Mouse (Mus musculus): Measurements from ENCODE around the gene Ptk6. TPM values are rescaled to one million over a fixed set of nuclear protein-coding genes. Genes with fewer than 3 reads are reported as not detected.
A peak's percentile ranks its signal among the peaks of the same experiment; 100 is the strongest.
"Not testable (repeated sequence)": the region's sequence is repeated elsewhere in the genome, so short reads cannot be mapped to it uniquely, and the experiment has no call there.

Ptk6 gene
- polyA plus RNA-seq, 1 experiment from 2014 or later, result not detected

DNA sequence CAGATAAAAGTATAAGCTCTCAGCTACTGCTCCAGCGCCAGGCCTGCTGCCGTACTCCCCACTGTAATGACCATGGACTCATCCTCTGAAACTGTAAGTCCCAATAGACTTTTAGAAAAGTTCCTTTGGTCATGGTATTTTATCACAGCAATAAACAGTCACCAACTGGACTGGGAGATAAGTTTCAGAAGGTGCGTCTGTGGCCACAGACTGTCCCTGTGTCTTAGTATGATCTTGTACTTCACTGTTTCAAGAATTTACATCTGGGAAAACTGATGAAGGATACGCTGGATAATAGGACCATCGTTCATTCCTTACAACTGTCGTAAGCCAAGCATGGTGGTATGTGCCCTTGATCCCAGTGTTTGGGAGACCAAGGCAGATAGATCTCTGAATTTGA is 13.4 kb upstream of the Ptk6 start:
- 94% methylated on average over 6 of the region's 6 CpGs for WGBS
- H3K9ac ChIP-seq, result no peak overlapping the region
- peaks cover 31% of the 10 kb centered on the region for H3K4me1 ChIP-seq (replicated peaks)
- H3K27me3 ChIP-seq, result peaks cover 52% of the 10 kb centered on the region
- H3K4me2 ChIP-seq, result no peak overlapping the region
- no peak for ATAC-seq (ENCODE audit: low FRiP score)
- no peak overlapping the region for H3K4me3 ChIP-seq
- H3K36me3 ChIP-seq, result no peaks in the 10 kb centered on the region
- H3K27ac ChIP-seq, result no peak overlapping the region
- no peaks in the 10 kb centered on the region for H3K9me3 ChIP-seq

DNA sequence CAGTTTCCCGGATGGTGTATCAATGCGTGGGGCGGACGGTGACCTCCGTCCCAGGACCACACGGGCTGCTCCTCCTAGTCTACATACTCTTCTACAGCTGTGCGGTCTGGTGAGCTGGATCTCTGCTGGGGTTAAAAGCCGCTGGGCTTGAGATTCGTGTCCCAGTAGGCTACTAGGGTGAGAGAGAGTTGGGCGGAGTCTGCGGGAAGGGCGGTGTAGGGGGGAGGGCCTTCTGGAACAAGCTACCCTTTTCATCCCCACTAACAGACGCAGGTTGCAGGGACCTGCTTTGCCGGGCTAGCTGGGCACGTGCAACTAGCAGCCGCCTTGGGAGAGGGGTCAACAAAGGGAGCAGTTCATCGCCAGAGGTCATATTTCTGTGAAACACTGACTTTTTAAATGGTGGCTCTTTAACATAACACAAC is 10.4 kb upstream of the Ptk6 start, which contains the start of gene Srms:
Gene Srms (minus strand): TSS at position 165 of the 425 bp plus-strand sequence.
- no peak within 1 kb of the TSS for H3K27ac ChIP-seq
- peak within 1 kb of the TSS; percentile 56 for H3K4me2 ChIP-seq
- no peaks in the 10 kb centered on the region for H3K9me3 ChIP-seq
- WGBS, result under 1% methylated on average over 17 of the region's 17 CpGs
- peak within 1 kb of the TSS; percentile 59 for H3K9ac ChIP-seq
- H3K4me1 ChIP-seq (replicated peaks), result peaks cover 15% of the 10 kb centered on the region
- ATAC-seq (ENCODE audit: low FRiP score), result no peak
- H3K4me3 ChIP-seq, result peak within 1 kb of the TSS; percentile 29
- peaks cover 56% of the 10 kb centered on the region for H3K27me3 ChIP-seq
- H3K36me3 ChIP-seq, result no peaks in the 10 kb centered on the region

DNA sequence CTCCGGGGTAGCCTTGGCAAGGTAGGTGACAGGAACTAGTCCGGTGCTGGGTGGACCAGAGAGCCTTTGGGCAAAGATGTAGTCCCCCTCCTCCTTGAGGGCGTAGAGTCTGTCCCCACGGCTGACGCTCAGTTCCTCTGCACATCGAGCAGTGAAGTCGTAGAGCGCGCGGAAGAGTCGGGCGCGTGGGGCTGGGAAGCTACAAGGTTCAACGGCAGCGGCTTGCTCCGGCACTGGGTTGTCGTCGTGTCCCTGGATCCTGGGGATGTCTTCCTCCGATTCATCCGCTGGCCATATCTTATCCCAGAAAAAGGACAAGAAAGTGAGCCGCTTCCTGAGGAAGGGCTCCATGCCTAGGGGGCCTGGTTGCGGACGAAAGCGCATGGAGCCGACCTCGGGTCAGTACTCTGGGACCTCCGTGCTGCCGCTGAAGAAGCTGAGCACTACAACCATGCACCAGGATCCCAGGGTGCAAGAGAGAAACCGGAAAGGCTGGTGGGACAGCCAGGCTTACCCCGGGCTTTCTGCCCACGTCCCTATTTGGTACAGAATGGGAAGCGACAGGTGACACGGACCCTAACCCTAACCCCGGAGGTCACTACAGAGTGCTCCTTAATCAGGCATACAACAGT is 9.9 kb upstream of the Ptk6 start:
- peak overlapping the region; percentile 29 for H3K4me3 ChIP-seq
- peak overlapping the region; percentile 59 for H3K9ac ChIP-seq
- H3K27me3 ChIP-seq, result peaks cover 56% of the 10 kb centered on the region
- no peak for ATAC-seq (ENCODE audit: low FRiP score)
- peak overlapping the region; percentile 56 for H3K4me2 ChIP-seq
- WGBS, result 4% methylated on average over 34 of the region's 34 CpGs
- no peaks in the 10 kb centered on the region for H3K9me3 ChIP-seq
- peaks cover 15% of the 10 kb centered on the region for H3K4me1 ChIP-seq (replicated peaks)
- H3K36me3 ChIP-seq, result no peaks in the 10 kb centered on the region
- H3K27ac ChIP-seq, result no peak overlapping the region

DNA sequence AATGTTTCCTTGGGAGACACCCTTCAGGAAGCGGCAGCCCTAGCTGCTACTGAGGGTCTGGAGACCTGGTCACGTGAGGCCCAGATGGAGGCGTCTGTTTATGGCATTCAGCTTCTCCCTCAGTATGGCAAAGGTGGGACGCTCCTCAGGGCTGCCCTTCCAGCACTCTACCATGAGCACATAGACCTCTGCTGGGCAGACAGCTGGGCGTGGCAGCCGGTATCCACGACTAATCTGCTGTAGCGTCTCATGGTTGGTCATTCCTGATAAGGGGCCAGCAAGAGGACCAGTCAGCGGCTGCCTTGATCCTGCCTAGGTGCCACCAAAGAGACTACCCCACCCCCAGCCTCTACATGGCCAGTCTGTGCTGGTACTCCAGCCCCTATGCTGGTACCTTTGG is 3.5 kb upstream of the Ptk6 start:
- Histone ChIP-seq H3K9ac (no peak overlapping the region), H3K36me3 (no peaks in the 10 kb centered on the region), H3K4me2 (no peak overlapping the region), H3K27ac (no peak overlapping the region), H3K9me3 (no peaks in the 10 kb centered on the region), H3K4me1 (replicated peaks) (no peaks in the 10 kb centered on the region), H3K4me3 (no peak overlapping the region), H3K27me3 (peaks cover 14% of the 10 kb centered on the region)
- 87% methylated on average over 9 of the region's 9 CpGs for WGBS
- ATAC-seq (ENCODE audit: low FRiP score), result no peak

DNA sequence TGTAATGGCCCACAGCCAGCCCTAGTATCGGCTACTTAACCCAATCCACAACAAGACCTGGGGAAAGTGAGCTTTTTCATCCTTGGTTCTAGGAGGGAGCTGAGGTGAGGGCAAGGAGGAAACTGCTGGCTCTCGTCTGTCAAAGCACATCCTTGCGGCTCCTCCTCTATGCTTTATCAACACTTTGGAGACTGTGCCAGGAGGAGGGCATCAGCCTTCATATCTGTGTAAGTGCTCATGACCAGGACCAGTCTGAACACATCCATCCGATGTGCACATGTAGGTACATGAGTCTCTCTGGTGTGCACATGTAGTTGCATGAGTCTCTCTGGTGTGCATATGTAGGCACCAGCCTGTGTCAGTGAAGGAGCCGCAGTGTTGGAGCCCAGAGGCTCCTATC is 3.1 kb upstream of the Ptk6 start:
- 93% methylated on average over 5 of the region's 5 CpGs for WGBS

DNA sequence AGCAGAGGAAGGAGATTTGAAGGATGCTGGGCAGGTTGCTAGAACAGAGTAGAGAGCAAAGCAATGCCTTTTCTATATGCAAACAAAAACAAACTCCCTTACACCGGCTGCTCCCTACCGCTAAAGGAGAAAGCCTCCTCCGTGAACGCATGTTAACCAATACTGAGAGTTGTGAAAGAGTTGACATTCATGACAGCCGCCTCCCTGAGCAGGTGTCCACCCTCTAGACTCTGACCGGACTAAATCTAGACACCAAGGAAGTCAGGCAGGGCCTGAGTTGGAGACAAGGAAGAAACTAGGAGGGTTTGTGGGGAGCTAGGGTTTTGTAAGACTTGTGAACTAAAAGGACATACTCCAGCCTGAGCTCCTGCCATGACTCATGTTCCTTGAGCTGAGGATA is 297 bp upstream of the Ptk6 start:
- H3K36me3 ChIP-seq, result no peaks in the 10 kb centered on the region
- H3K27me3 ChIP-seq, result 0 out of 2 replicates have a peak, but pooled peaks cover 4% of the 10 kb centered on the region
- H3K9me3 ChIP-seq, result no peaks in the 10 kb centered on the region
- H3K27ac ChIP-seq, result no peak overlapping the region
- no peak for ATAC-seq (ENCODE audit: low FRiP score)
- H3K4me1 ChIP-seq (replicated peaks), result no peaks in the 10 kb centered on the region
- 85% methylated on average over 6 of the region's 6 CpGs for WGBS
- H3K9ac ChIP-seq, result no peak overlapping the region
- H3K4me2 ChIP-seq, result no peak overlapping the region
- no peak overlapping the region for H3K4me3 ChIP-seq

More for the DNA sequence above, 3.1 kb upstream of the Ptk6 start:
- peaks cover 11% of the 10 kb centered on the region for H3K27me3 ChIP-seq
- no peak overlapping the region for H3K27ac ChIP-seq
- no peak for ATAC-seq (ENCODE audit: low FRiP score)
- H3K9ac ChIP-seq, result no peak overlapping the region
- no peaks in the 10 kb centered on the region for H3K36me3 ChIP-seq
- H3K9me3 ChIP-seq, result no peaks in the 10 kb centered on the region
- H3K4me3 ChIP-seq, result no peak overlapping the region
- no peaks in the 10 kb centered on the region for H3K4me1 ChIP-seq (replicated peaks)
- H3K4me2 ChIP-seq, result no peak overlapping the region

DNA sequence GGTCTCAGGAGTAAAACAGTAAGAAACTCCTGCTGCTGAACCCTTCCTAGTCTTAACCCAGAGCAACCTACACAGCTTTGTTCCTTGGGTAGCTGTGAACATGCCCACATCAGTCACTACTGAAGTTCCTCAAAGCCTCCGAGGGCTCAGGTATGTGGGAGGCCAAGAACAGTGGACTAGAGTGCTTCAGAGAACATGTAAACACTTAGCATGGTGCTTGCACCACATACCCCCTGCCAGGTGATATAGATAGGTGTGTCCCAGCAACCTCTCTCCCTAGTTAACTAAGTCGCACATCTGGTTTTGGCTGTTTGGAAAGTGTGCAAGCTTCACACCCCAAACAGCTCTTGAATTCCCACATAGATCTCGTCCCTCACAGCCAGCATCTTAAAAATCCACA is 983 bp downstream of the Ptk6 start:
- no peaks in the 10 kb centered on the region for H3K36me3 ChIP-seq
- H3K9me3 ChIP-seq, result no peaks in the 10 kb centered on the region
- H3K27ac ChIP-seq, result no peak overlapping the region
- no peaks in the 10 kb centered on the region for H3K4me1 ChIP-seq (replicated peaks)
- no peak for ATAC-seq (ENCODE audit: low FRiP score)
- no peak overlapping the region for H3K4me3 ChIP-seq
- 0 out of 2 replicates have a peak, but pooled peaks cover 4% of the 10 kb centered on the region for H3K27me3 ChIP-seq
- 85% methylated on average over 3 of the region's 3 CpGs for whole genome bisulfite sequencing
- H3K9ac ChIP-seq, result no peak overlapping the region
- no peak overlapping the region for H3K4me2 ChIP-seq

DNA sequence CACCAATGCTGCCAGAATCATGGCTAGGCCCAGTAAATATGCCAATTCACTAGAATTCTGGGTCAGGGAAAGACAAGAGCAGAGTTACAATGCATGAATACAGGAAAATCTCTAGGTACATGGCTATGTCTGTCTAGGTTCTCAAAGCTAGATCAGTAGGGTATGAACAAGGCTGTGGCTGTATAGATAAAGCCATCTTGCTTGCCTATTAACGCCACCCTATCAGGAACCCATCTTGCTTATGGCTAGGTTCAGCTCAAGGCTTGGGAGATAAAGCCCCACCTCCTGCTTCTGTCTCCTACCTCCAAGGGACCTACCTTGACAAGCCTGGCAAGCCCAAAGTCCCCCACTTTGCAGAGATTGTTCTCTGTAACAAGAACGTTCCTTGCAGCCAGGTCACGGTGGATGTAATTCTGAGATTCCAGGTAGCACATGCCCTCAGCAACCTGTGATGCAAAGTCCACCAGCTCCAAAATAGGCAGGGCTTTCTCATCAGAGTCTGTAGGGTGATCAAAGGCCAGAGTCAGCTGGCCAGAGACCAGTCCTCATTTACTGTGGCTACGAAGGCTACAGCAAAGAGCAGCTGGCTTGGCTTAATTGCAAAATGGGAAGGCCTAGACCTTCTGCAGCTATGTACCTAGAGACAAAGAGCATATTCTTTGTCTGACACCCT is 5.8 kb downstream of the Ptk6 start:
- H3K36me3 ChIP-seq, result no peaks in the 10 kb centered on the region
- ATAC-seq (ENCODE audit: low FRiP score), result no peak
- no peaks in the 10 kb centered on the region for H3K9me3 ChIP-seq
- 0 out of 2 replicates have a peak, but pooled peaks cover 4% of the 10 kb centered on the region for H3K27me3 ChIP-seq
- no peak overlapping the region for H3K4me3 ChIP-seq
- H3K4me1 ChIP-seq (replicated peaks), result no peaks in the 10 kb centered on the region
- no peak overlapping the region for H3K9ac ChIP-seq
- H3K4me2 ChIP-seq, result no peak overlapping the region
- WGBS, result 93% methylated on average over 4 of the region's 4 CpGs
- no peak overlapping the region for H3K27ac ChIP-seq

DNA sequence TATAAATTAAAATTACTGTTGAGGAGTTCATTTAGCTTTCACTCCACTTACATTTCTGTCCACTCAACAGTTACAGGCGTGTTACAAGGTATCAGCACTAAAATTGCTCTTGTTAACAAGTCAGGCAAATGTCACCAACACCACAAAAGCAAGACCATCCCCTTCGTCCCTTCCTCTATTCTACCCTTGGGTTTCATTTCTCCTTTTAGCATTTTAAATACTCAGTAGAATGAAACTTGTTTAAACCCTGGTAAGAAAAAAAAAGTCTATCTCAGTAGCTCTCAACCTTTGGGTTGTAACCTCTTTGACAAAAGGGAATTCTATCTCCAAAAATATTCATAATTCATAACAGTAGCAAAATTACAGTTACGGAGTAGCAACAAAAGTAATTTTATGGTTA is 9.5 kb downstream of the Ptk6 start:
- Histone ChIP-seq H3K4me3 (no peak overlapping the region), H3K9me3 (no peaks in the 10 kb centered on the region), H3K36me3 (peaks cover 13% of the 10 kb centered on the region), H3K9ac (no peak overlapping the region), H3K27ac (no peak overlapping the region), H3K4me1 (replicated peaks) (peaks cover 10% of the 10 kb centered on the region), H3K4me2 (no peak overlapping the region), H3K27me3 (no peaks in the 10 kb centered on the region)
- ATAC-seq (ENCODE audit: low FRiP score), result no peak
- 84% methylated on average over 3 of the region's 3 CpGs for WGBS

DNA sequence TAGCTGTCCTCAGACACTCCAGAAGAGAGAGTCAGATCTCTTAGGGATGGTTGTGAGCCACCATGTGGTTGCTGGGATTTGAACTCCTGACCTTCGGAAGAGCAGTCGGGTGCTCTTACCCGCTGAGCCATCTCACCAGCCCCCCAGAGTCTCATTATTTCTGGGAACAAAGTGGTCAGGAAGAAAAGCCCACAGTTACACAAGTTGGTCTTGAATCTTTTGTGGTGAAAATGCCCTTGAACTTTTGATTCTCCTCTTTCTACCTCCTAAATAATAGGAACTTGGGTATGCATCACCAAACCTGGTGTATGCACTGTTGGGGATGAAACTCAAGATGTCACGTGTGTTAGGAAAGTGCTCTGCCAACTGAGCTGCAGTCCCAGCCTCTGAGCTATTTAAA is 10.7 kb downstream of the Ptk6 start:
- no peak for ATAC-seq (ENCODE audit: low FRiP score)
- Histone ChIP-seq H3K4me2 (no peak overlapping the region), H3K9me3 (no peaks in the 10 kb centered on the region), H3K9ac (no peak overlapping the region), H3K4me1 (replicated peaks) (peaks cover 12% of the 10 kb centered on the region), H3K4me3 (no peak overlapping the region), H3K27ac (no peak overlapping the region), H3K27me3 (no peaks in the 10 kb centered on the region), H3K36me3 (peaks cover 13% of the 10 kb centered on the region)
- WGBS, result 57% methylated on average over 4 of the region's 4 CpGs

DNA sequence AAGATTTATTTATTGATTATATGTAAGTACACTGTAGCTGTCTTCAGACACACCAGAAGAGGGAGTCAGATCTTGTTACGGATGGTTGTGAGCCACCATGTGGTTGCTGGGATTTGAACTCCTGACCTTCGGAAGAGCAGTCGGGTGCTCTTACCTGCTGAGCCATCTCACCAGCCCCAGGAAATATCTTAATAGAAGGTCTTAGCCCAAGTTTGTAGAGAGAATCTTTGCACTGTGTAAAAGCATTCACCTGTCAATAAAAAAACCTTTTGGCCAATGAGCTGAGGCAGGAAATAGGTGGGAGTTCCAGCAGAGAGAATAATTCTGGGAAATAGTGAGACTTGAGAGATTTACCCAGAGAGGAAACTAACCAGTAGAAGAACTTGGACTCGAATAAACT is 11.2 kb downstream of the Ptk6 start:
- ATAC-seq (ENCODE audit: low FRiP score); H3K9me3 ChIP-seq; H3K9ac ChIP-seq; H3K27me3 ChIP-seq; H3K27ac ChIP-seq; H3K4me2 ChIP-seq; H3K4me3 ChIP-seq: not testable (repeated sequence)
- 74% methylated on average over 4 of the region's 4 CpGs for WGBS
- Histone ChIP-seq H3K4me1 (replicated peaks) (peaks cover 13% of the 10 kb centered on the region), H3K36me3 (peaks cover 13% of the 10 kb centered on the region)

DNA sequence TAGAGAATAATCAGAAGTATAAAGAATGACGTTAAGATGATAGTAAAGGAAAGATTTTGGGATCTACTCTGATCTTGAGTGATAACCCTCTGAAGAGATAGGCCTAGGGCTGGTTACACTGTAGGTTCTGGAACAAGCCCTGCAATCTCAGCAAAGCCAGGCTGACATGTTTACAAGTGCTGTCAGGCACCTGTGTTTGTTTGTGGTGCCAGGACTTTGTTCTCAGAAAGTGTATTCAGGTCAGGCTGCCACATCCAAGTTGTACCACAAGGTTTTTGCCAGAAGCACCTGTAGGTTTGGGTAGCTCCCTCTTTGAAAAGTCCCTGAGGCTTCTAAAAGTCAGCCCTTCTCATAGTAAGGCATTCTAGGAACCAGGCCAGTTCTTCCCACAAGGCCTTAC is 13.3 kb downstream of the Ptk6 start:
- ATAC-seq (ENCODE audit: low FRiP score), result no peak
- H3K27me3 ChIP-seq, result no peaks in the 10 kb centered on the region
- H3K9me3 ChIP-seq, result no peaks in the 10 kb centered on the region
- no peak overlapping the region for H3K27ac ChIP-seq
- peaks cover 13% of the 10 kb centered on the region for H3K36me3 ChIP-seq
- no peak overlapping the region for H3K4me2 ChIP-seq
- no peak overlapping the region for H3K4me3 ChIP-seq
- 97% methylated on average over 1 of the region's 1 CpGs for whole genome bisulfite sequencing
- H3K9ac ChIP-seq, result no peak overlapping the region
- H3K4me1 ChIP-seq (replicated peaks), result peaks cover 20% of the 10 kb centered on the region

DNA sequence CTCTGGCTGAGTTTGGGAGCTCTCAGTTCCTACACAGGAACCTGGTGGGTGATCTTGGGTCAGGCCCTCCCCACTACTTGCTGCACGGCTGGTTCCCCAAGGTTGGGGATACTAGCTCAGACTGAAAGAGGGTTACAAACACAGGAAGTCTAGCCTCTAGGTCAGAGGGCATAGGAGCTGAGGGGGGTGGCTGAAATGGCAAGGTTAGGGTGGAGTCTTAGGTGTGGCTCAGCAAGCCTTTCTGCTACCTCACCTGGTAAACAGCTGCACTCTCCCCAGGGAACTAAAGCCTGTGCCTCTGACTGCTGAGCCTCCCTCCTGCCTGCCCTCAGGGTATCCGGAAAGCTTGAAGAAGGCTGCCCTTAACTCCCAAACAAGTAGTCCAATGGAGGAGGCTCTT is 13.9 kb downstream of the Ptk6 start:
- Histone ChIP-seq H3K4me2 (peak overlapping the region; percentile 68), H3K9me3 (no peaks in the 10 kb centered on the region), H3K27ac (peak overlapping the region; percentile 96), H3K9ac (peak overlapping the region; percentile 98), H3K27me3 (no peaks in the 10 kb centered on the region), H3K4me3 (peak overlapping the region; percentile 62), H3K36me3 (peaks cover 13% of the 10 kb centered on the region), H3K4me1 (replicated peaks) (peaks cover 20% of the 10 kb centered on the region)
- no peak for ATAC-seq (ENCODE audit: low FRiP score)
- WGBS, result 83% methylated on average over 2 of the region's 2 CpGs

Data from hindbrain, embryonic 13.5 days (tissue).